Comparison of ENCODE assay signal across 20 mouse cellular contexts in the genomic region with DNA sequence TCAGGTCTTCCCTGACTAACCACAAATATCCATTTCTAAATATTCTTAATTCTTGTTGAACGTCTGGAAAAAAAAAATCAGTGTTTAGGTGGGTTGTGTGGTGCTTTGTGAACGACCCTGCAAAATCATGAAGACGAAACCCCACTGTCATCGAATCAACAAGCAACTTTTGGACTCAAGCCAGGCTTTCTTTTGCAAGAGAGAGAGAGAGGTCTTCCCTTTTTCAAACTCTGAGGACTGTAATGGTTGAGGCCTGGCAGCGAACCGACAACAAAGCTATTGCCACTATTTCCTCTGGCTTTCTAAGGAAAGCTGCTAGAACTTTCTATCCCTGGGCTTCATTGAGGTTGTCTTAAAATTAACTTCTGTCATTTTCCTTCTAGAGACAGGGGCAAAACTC. TPM values are rescaled to one million over a fixed set of nuclear protein-coding genes. Genes with fewer than 3 reads are reported as not detected.
DNase-seq lines count a peak whose midpoint lies in the region; ATAC-seq and TF ChIP-seq lines count a peak whose summit lies in the region.
"Had no signal": no experiment of that assay in that cellular context is flagged by ENCODE, and none has a peak within 500 bp of the region (broad histone marks: within the 10 kb centered on the region; RNA-seq: fewer than 3 reads in every experiment).

No protein-coding gene starts in this region.

- H3K4me1 ChIP-seq in embryonic facial prominence, embryonic 14.5 days (ENCODE audit: control insufficient read depth, insufficient read depth, low read length) = no peaks in the 10 kb centered on the region
- no peaks in the 10 kb centered on the region for H3K4me1 ChIP-seq in embryonic facial prominence, embryonic 10.5 days
- H3K4me1 ChIP-seq in lung, embryonic 16.5 days (replicated peaks; ENCODE audit: control insufficient read depth, insufficient read depth, low read length) = no peaks in the 10 kb centered on the region
- peaks cover 0 to 32% of the 10 kb centered on the region in 2 experiments; a peak in 2 of 4 replicates for H3K4me1 ChIP-seq in CH12.LX (ENCODE audit: control insufficient read depth in 1 of 2, insufficient read depth in 2 of 2)
- H3K4me1 ChIP-seq: liver, embryonic 12.5 days; neural tube, embryonic 12.5 days had no signal

- in situ Hi-C loops in CH12.LX (cut with MboI; ENCODE audit: low pct_ligation_motif_present, low pct_unique_long_range_greater_than_20kb, low sequenced_read_pairs) = no loop called here

- H3K27ac ChIP-seq in embryonic facial prominence, embryonic 14.5 days (replicated peaks; ENCODE audit: low read depth, low read length) = no peak overlapping the region
- H3K27ac ChIP-seq in embryonic facial prominence, embryonic 10.5 days (replicated peaks) = no peak overlapping the region
- peak overlapping the region; percentile 22; the same call in 1 of the 2 replicates for H3K27ac ChIP-seq in lung, embryonic 16.5 days (ENCODE audit: low read length)
- H3K27ac ChIP-seq in CH12.LX (ENCODE audit: insufficient read depth, low read depth) = no peak overlapping the region
- H3K27ac ChIP-seq: heart, embryonic 13.5 days; liver, embryonic 12.5 days; neural tube, embryonic 12.5 days had no signal

- TF ChIP-seq POLR2A in CH12.LX (IDR thresholded peaks at IDR 0.05; ENCODE audit: low read depth, low read length) = no peak

- no peak overlapping the region for H3K4me3 ChIP-seq in embryonic facial prominence, embryonic 14.5 days (ENCODE audit: low read depth, low read length)
- H3K4me3 ChIP-seq in embryonic facial prominence, embryonic 10.5 days = no peak overlapping the region
- no peak overlapping the region for H3K4me3 ChIP-seq in lung, embryonic 16.5 days (ENCODE audit: low read length)
- H3K4me3 ChIP-seq in CH12.LX (replicated peaks in 1 of 3; ENCODE audit: low read depth in 2 of 3, low read length in 2 of 3, poor library complexity in 1 of 3) = no peak overlapping the region
- H3K4me3 ChIP-seq: erythroblast, embryonic 14.5 days; heart, embryonic 13.5 days; liver, embryonic 12.5 days; neural tube, embryonic 12.5 days had no signal

- dilution Hi-C loops in CH12.LX (cut with MboI; ENCODE audit: extremely low pct_ligation_motif_present, extremely low pct_unique_long_range_greater_than_20kb, low sequenced_read_pairs) = no loop called here

- TF ChIP-seq RAD21 in CH12.LX (IDR thresholded peaks at IDR 0.05; ENCODE audit: low read depth, low read length) = no peak

- no peaks in the 10 kb centered on the region for H3K9me3 ChIP-seq in embryonic facial prominence, embryonic 14.5 days (ENCODE audit: control insufficient read depth, low read length)
- H3K9me3 ChIP-seq in embryonic facial prominence, embryonic 10.5 days = no peaks in the 10 kb centered on the region
- H3K9me3 ChIP-seq in lung, embryonic 16.5 days (ENCODE audit: control insufficient read depth, low read length) = no peaks in the 10 kb centered on the region
- no peaks in the 10 kb centered on the region for H3K9me3 ChIP-seq in CH12.LX (replicated peaks; ENCODE audit: low read length)
- H3K9me3 ChIP-seq: heart, embryonic 13.5 days; liver, embryonic 12.5 days; neural tube, embryonic 12.5 days had no signal

- no peak for TF ChIP-seq CTCF in CH12.LX (conservative IDR thresholded peaks at IDR 0.05 in 1 of 2, IDR thresholded peaks at IDR 0.05 in 1 of 2; ENCODE audit: low read depth in 2 of 2, low read length in 2 of 2)

- H3K36me3 ChIP-seq in embryonic facial prominence, embryonic 14.5 days (ENCODE audit: control insufficient read depth, insufficient read depth, low read length) = no peaks in the 10 kb centered on the region
- no peaks in the 10 kb centered on the region for H3K36me3 ChIP-seq in embryonic facial prominence, embryonic 10.5 days (replicated peaks)
- no peaks in the 10 kb centered on the region for H3K36me3 ChIP-seq in lung, embryonic 16.5 days (ENCODE audit: control insufficient read depth, insufficient read depth, low read length)
- H3K36me3 ChIP-seq in CH12.LX (replicated peaks in 1 of 2; ENCODE audit: control insufficient read depth in 1 of 2, insufficient read depth in 1 of 2, low read length in 1 of 2) = no peaks in the 10 kb centered on the region
- H3K36me3 ChIP-seq: heart, embryonic 13.5 days; liver, embryonic 12.5 days; neural tube, embryonic 12.5 days had no signal

- 67% methylated on average over 6 of the region's 6 CpGs for WGBS in embryonic facial prominence, embryonic 14.5 days
- 86% methylated on average over 6 of the region's 6 CpGs for WGBS in embryonic facial prominence, embryonic 10.5 days
- WGBS in lung, embryonic 16.5 days = 44% methylated on average over 6 of the region's 6 CpGs

- no peaks in the 10 kb centered on the region for H3K27me3 ChIP-seq in embryonic facial prominence, embryonic 14.5 days (replicated peaks; ENCODE audit: control insufficient read depth, insufficient read depth, low read length)
- no peaks in the 10 kb centered on the region for H3K27me3 ChIP-seq in embryonic facial prominence, embryonic 10.5 days (replicated peaks; ENCODE audit: low read depth, poor library complexity, severe bottlenecking)
- no peaks in the 10 kb centered on the region for H3K27me3 ChIP-seq in lung, embryonic 16.5 days (ENCODE audit: control insufficient read depth, insufficient read depth, low read depth, low read length)
- H3K27me3 ChIP-seq in CH12.LX (replicated peaks) = no peaks in the 10 kb centered on the region
- H3K27me3 ChIP-seq: heart, embryonic 13.5 days; liver, embryonic 12.5 days; neural tube, embryonic 12.5 days had no signal

- no peak for ATAC-seq in embryonic facial prominence, embryonic 14.5 days (ENCODE audit: low read depth)
- no peak for ATAC-seq in lung, embryonic 16.5 days (ENCODE audit: low read depth)
- ATAC-seq in granulocyte monocyte progenitor cell, adult 5-6 weeks (replicated peaks; ENCODE audit: poor library complexity, severe bottlenecking) = peak; percentile 53
- ATAC-seq: forebrain, embryonic 14.5 days; liver, embryonic 12.5 days had no signal

- no peaks in the 10 kb centered on the region for H3K79me2 ChIP-seq in CH12.LX (replicated peaks; ENCODE audit: control insufficient read depth, extremely low read depth, insufficient read depth, poor library complexity, severe bottlenecking)

- H3K4me2 ChIP-seq in embryonic facial prominence, embryonic 14.5 days (ENCODE audit: low read depth, low read length) = no peak overlapping the region
- no peak overlapping the region for H3K4me2 ChIP-seq in lung, embryonic 16.5 days (ENCODE audit: low read depth, low read length)
- H3K4me2 ChIP-seq in CH12.LX (ENCODE audit: insufficient read depth, low read depth, poor library complexity, severe bottlenecking) = peak overlapping the region; percentile 24; the same call in 1 of the 2 replicates
- H3K4me2 ChIP-seq: heart, embryonic 13.5 days; liver, embryonic 12.5 days; neural tube, embryonic 12.5 days had no signal

- no peak overlapping the region for H3K9ac ChIP-seq in embryonic facial prominence, embryonic 14.5 days (ENCODE audit: low read depth, low read length)
- no peak overlapping the region for H3K9ac ChIP-seq in lung, embryonic 16.5 days (ENCODE audit: low read length)
- no peak overlapping the region for H3K9ac ChIP-seq in CH12.LX (ENCODE audit: insufficient read depth, low read depth)
- H3K9ac ChIP-seq: heart, embryonic 13.5 days; liver, embryonic 12.5 days; neural tube, embryonic 12.5 days had no signal

- peak; percentile 24 for DNase-seq in embryonic facial prominence, embryonic 14.5 days (ENCODE audit: low spot score)
- DNase-seq in embryonic facial prominence, embryonic 10.5 days (ENCODE audit: low spot score) = no peak
- no peak for DNase-seq in lung, adult 18-20 months
- no peak for DNase-seq in CH12.LX (ENCODE audit: extremely low read depth)
- no peak for DNase-seq in right cerebral cortex, postnatal 36 days (ENCODE audit: low spot score in 2 of 2)
- DNase-seq in right cerebral cortex, postnatal 4 days = no peak
- DNase-seq: adrenal gland, postnatal 14 days; cerebellum, postnatal 14 days; heart, postnatal 4 days; kidney, adult 9 months; kidney, postnatal 36 days; thymus, postnatal 36 days had no signal

- TF ChIP-seq EP300 in CH12.LX (IDR thresholded peaks at IDR 0.05; ENCODE audit: low read length) = no peak

TF ChIP-seq in CH12.LX, 34 proteins besides CTCF, POLR2A, EP300 and RAD21:
- TF ChIP-seq ELF1 (IDR thresholded peaks at IDR 0.05; ENCODE audit: low read depth, low read length) (no peak), GABPA (IDR thresholded peaks at IDR 0.05; ENCODE audit: insufficient replicate concordance, low read depth, low read length) (no peak), IRF4 (IDR thresholded peaks at IDR 0.05; ENCODE audit: low read depth, low read length) (no peak), BHLHE40 (IDR thresholded peaks at IDR 0.05; ENCODE audit: low read depth, low read length) (no peak)

RNA-seq across cellular contexts. Expression of a gene that starts 0.7 kb away (rescaled TPM):
- 20.9 and 21.0 TPM in 2 replicates for polyA plus RNA-seq in embryonic facial prominence, embryonic 14.5 days (2014; fragmentation: Nextera tagmentation; extraction: Ambion mirVana)
- 1.5 and 2.2 TPM in 2 replicates for polyA plus RNA-seq in embryonic facial prominence, embryonic 10.5 days (2016; fragmentation: Nextera tagmentation; extraction: Ambion mirVana)
- polyA plus RNA-seq in lung, embryonic 16.5 days (2015; fragmentation: Nextera tagmentation; extraction: Ambion mirVana) = 6.7 and 7.8 TPM in 2 replicates
- total RNA-seq in CH12.LX (2012; rRNA removed) (0.13 and 0.17 TPM in 2 replicates), CH12.LX (2014; rRNA removed) (0.66 and 0.89 TPM in 2 replicates)
- 0.73 and 0.89 TPM in 2 replicates for polyA plus RNA-seq in CH12.LX (2012; ENCODE audit: insufficient read length, low read depth)
- 0.88 and 1.4 TPM in 2 replicates for total RNA-seq in granulocyte monocyte progenitor cell, adult 5-6 weeks (2014; fragmentation: Nextera tagmentation)
- total RNA-seq in granulocyte monocyte progenitor cell, adult 5-6 weeks (2017) = 0.82 and 1.1 TPM in 2 replicates
- total RNA-seq: megakaryocyte-erythroid progenitor cell, adult 5-6 weeks had no signal

RNA-seq across cellular contexts. Expression of a gene that starts 54.2 kb away (rescaled TPM):
- polyA plus RNA-seq in embryonic facial prominence, embryonic 14.5 days (2014; fragmentation: Nextera tagmentation; extraction: Ambion mirVana) = 0.04 TPM in 1 of 2 replicates, not detected in the other
- polyA plus RNA-seq in embryonic facial prominence, embryonic 10.5 days (2016; fragmentation: Nextera tagmentation; extraction: Ambion mirVana) = 0.04 TPM in 1 of 2 replicates, not detected in the other
- polyA plus RNA-seq in lung, embryonic 16.5 days (2015; fragmentation: Nextera tagmentation; extraction: Ambion mirVana) = 0.05 and 0.08 TPM in 2 replicates
- total RNA-seq in CH12.LX (2012; rRNA removed) = not detected in 2 replicates
- total RNA-seq in CH12.LX (2014; rRNA removed) = 0.05 TPM in 1 of 2 replicates, not detected in the other
- polyA plus RNA-seq in CH12.LX (2012; ENCODE audit: insufficient read length, low read depth) = not detected in 2 replicates
- total RNA-seq in granulocyte monocyte progenitor cell, adult 5-6 weeks (2014; fragmentation: Nextera tagmentation) = not detected in 2 replicates
- not detected in 2 replicates for total RNA-seq in granulocyte monocyte progenitor cell, adult 5-6 weeks (2017)
- total RNA-seq: adrenal gland, postnatal 14 days; megakaryocyte-erythroid progenitor cell, adult 5-6 weeks had no signal
- polyA plus RNA-seq: erythroblast, embryonic 14.5 days; forebrain, embryonic 14.5 days; liver, embryonic 12.5 days had no signal
